Mouse (Mus musculus) heart, postnatal 4 days (tissue): ENCODE data around the gene Rnf31. TPM values are rescaled to one million over a fixed set of nuclear protein-coding genes. Genes with fewer than 3 reads are reported as not detected.
A peak's percentile ranks its signal among the peaks of the same experiment; 100 is the strongest.

Experiments
- DNase-seq: peaks from one replicate; pipeline ENCODE4 v3.0.0; 2021
- total RNA-seq, 2 experiments: library from RNA; stranded (reverse); gene quantifications; 2 replicates each; pipeline ENCODE4 v1.2.3; 2021

The Rnf31 gene
- total RNA-seq: 10 to 100 TPM; 25.9 to 27.9 TPM

DNA sequence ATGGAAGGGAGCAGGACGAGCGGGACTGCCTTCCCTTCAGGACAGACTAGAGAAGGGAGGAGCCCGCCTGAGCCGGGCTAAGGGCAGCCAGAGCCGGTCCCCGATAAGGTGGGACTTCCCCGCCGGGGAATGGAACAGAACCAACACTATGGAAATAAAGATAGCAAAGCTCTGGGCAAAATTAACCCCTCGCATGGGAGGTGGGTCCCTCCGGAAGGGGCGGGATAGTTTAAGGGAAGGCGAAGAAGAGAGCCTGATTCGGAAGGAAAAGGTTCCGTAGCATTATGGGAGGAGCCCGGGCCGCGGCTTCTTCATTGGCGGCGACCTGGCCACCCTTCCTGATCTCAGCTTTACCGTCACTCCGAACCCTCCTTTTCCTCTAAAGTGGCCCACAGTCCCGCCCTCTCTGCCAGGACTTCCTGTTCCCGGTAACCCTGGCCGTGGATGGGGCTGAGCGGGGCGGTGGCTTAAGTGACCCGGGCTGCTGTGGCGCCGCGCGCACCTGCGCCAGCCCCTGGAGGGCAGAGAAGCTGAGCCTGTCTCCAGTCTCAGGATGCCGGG is at the start of gene Rnf31:
Gene Rnf31, plus strand, starts transcription at position 378 of the 561 bp plus-strand sequence.
- peak; percentile 95 for DNase-seq

DNA sequence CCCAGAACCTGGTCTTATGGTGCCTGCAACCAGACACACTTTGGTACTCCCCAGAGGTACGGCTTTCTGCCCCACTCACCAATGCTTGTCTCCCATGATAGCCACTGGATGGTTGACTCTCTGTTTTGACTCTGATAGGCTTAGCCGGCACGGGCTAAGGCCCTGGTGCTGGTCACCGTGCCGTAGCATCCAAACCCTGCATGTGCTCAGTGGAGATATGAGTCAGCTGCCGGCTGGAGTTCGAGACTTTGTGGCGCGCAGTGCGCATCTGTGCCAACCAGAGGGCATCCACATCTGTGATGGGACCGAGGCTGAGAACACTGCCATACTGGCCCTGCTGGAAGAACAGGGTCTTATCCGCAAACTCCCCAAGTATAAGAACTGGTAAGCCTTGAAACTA is 49.2 kb upstream of the Rnf31 start:
- DNase-seq: no peak

DNA sequence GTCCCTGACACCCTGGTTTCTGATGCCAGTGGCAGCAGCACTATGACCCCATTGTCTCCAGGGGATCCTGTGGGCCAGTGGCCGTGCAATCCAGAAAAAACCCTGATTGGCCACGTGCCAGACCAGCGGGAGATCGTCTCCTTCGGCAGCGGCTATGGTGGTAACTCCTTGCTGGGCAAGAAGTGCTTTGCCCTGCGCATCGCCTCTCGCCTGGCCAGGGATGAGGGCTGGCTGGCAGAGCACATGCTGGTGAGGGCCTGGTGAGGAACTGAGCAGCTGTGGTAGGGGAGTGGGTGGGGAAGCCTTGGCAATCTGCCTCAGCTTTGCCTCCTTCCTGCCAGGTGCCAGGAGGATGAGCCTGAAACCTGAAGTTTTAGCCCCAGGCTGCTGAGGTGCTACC is 47.2 kb upstream of the Rnf31 start:
- peak; percentile 28 for DNase-seq

DNA sequence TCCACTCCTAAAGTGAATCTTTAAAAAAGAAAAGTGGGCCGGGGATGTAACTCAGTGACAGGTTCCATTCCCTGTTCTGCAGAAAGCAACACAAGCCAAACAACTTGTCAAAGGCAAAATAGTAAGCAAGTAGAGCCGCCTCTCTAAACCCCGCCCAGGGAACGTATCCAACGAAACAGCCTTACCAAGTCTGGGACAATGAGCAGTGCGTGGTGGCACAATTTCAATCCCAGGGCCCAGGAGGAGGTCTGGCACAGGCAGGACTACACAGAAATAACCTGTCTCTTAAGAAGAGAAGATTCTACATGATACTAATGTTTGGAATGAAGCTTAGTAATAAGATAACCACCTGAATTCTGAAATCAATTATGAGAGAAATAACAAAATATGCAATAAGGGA is 41.3 kb upstream of the Rnf31 start:
- DNase-seq: no peak

DNA sequence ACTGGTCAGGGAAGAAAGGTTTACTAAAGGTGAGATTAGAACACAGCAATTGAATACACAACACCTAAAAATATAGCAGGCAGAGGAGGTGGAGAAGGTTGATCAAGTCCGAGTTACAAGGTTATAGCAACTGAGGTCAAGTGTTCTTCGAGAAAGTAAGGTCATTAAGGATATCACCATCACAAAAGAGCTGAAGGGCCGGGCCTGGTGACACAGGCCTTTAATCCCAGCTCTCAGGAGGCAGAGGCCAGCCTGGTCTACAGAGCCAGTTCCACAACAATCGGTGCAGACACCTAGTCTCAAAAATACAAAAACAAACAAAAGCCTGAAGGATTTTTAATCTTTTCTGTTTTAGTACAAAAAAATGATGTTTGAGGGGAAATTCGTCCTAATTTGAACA is 40.2 kb upstream of the Rnf31 start:
- DNase-seq: no peak

DNA sequence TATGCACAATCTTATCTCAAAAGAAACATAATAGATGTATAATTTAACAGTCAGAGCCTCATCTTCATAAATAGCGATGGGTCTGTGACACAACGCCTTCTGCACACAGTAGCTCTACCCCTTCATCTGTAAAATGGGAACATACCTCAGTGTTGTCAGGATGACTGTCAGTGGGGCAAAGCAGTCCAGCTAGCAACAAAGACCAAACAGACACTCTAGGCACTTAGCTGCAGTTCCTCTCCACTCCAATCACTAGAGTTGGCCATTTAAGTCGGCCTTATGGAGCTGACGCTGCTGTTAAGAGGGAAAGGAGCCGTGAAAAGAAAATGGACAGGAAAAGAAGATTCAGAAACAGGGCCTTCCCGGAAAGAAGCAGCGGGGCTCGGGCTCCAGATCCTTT is 39.7 kb upstream of the Rnf31 start:
- no peak for DNase-seq

DNA sequence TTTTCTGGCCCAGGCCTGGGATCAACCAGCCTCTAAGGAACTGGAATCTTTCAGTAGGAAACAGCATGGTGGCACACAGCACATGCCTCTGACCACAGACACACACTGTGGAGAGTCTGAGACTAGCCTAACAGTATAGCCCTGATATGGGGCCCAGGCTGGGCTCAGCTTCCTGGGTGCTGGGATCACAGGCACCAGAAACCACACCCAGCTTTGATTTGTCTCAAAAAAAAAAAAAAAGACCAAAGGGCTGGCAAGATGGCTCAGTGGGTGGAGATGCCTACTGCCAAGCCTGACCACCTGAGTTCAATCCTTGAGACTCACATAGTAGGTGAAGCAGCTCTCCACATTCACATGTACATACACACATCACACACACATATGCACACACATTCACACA is 36.9 kb upstream of the Rnf31 start:
- no peak for DNase-seq

DNA sequence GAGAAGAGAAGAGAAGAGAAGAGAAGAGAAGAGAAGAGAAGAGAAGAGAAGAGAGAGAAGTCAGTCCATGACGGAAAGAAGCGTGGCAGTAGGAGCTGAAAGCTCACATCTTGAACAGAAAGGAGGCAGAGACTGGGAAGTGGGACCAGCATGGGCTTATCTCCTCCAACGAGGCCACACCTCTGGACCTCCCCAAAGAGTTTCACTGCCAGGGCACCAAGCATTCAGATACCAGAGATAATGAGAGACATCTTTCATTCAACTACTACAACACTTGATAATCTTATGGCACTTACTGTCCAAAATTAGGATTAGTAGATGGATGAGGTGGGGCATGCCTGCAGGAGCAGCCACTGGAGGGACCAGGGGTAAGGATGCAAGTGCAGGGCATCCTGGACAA is 35.7 kb upstream of the Rnf31 start:
- no peak for DNase-seq

DNA sequence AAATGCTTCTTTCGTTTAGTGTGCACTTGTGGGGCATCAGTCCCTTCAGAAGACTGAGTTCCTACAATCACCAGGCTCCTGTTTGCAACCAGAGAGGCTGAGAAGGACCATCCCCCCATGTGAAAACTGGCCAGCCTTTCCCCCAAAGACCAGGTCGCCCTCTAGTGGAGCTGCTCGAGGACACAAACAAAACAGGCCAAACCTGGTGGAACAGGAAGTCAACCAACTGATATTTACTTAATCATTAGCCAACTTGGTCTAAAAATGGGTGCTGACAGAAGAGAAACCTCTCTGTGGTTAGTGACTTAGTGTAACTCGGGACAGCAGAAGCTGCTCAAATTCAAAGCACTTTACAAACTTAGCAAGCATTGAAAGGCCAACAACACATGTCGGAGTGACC is 34.5 kb upstream of the Rnf31 start:
- DNase-seq: peak; percentile 89

DNA sequence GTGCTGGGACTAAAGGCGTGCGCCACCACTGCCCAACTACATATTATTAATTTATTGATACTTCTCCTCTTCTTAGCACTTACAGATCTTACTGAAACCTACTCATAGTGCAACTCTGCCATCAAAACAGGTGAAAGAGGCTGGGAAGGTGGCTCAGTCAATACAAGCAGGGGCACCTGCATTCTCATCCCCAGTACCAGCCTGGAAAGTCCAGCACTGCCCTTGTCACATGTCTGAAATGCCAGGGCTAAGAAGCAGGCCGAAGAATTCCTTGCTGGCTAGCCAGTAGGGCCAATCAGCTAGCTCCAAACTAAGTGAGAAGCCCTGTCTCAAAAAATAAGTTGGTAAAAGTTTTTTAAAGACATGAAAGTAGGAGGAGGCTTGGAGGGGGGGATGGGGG is 33.9 kb upstream of the Rnf31 start:
- no peak for DNase-seq

DNA sequence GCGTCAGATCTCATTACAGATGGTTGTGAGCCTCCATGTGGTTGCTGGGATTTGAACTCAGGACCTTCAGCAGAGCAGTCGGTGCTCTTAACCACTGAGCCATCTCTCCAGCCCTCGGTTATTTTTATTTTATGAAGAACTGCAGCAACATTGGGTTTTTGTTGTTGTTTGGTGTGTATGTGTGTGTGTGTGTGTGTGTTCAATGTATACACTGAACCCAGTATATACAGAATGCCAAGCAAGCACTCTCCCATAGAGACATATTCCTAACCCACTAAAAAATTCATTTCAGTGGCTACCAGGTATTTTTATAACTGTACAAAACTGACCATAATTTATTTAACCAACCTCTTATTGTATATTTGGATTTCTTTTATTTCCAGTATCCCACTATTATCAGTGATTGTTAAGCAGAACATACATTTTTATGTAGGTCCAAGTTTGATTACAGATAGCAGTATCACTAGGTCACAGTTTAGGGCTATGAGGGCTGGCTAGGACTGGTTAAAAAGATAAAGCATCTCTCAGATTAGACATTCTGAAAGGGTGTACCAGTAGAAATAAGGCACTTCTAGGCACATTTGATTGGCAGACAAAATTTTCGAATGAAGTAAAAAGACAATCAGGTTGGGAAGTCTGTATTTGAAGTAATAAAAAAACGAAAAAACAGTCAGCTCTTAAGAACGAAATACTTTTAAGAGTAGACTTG is 32.6 kb upstream of the Rnf31 start:
- DNase-seq: no peak

DNA sequence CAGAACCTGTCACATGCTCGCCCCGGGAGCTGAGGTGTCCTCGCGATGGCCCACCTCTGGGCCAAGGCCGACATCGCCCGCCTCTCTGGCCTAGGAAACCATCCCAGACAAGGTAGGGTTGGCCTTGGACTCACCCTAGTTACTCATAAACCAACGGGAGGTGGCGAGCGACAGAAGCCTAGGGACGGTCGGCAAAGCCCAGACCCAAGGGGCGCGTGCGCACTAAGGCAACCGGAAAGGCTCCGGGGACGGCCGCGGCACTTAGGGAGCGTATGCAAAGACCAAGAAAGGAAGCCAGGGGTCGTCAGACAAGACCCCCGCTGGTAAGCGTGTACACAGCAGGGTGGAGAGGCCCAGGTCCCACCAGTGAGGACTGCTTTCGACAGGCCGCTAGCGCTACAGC is 31.7 kb upstream of the Rnf31 start, which contains the start of gene Dcaf11:
Gene Dcaf11, plus strand, starts transcription at position 208 of the 403 bp plus-strand sequence.
- DNase-seq: peak; percentile 93

DNA sequence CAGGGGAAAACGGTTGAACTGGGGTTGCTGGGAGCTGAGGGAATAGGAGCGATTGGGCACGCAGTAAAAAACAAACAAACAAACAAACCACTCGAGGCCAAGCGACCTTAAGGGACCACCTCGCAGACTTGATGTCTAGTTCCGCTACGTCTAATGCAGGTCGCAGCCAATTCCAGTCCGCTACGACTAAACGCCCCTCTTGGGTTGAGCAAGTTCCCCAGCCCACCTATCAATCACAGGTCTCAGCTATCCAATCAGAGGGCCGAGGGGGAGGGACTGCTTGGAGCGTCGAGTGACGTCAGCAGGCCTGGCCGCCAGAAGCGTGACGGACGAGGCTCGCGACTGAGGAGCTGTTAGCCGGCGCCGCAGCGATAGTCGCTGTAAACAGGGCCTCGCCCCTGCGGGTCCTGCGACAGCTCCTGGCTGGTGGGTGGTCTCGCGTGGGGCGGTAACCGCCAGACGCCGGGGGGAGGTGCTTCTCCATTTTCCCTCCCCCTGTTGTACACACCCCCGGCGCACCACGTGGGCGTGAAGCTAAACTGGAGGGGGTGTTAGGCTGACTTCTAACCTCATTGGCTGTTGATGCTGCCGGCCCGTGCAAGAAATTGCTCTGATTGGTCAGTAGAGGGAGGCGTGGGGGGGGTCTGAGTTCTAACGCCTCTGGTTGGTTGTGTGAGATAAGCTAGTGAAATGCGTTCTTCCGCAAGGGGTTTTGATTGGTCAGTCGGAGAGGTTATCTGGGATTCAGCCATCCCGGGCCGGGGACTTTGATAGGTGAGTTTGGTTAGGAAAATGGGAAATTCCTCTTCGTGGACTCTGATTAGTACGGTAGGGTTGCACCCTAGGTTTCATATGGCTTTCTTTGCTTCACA is 31.1 kb upstream of the Rnf31 start, which contains the start of gene A730061H03Rik:
Gene A730061H03Rik, minus strand, starts transcription at position 205 of the 872 bp plus-strand sequence.
- peak; percentile 98 for DNase-seq

DNA sequence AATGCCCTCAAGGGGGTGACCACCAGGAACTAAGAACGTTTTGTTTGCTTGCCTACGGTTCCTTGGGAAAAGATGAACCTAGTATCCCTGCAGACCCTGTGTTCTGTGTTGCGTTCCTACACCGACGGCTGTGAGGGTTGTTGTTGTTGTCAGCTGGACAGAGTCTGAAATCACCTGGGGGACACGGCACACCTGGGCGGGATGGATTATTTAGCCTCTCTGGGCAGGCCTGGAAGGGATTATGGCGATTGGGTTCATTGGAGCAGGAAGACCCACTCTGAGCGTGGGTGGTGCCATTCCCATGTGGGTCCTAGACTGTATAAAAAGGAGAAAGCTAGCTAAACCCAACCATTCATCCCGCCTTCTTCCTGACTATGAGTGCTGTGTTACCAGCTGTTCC is 29.6 kb upstream of the Rnf31 start:
- DNase-seq: no peak

DNA sequence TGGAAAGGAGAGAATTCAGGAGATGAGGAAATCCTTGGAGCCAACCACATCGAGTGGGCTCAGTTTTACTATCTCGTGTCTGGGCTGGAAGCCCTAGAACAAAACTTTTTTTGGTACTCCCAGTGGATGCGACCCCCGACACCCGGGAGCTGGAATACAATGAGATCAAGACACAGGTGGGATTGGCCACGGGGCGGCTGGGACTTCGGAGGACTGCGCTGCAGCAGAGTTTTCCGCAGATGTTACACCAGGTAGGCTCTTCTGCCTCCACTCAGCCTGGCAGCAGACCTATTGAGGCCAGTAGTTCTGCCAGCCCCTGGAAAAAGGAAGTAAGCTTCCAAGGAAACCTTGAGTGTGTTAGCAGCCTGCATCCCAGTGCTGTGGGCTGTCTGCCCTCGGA is 28.3 kb upstream of the Rnf31 start:
- DNase-seq: no peak

DNA sequence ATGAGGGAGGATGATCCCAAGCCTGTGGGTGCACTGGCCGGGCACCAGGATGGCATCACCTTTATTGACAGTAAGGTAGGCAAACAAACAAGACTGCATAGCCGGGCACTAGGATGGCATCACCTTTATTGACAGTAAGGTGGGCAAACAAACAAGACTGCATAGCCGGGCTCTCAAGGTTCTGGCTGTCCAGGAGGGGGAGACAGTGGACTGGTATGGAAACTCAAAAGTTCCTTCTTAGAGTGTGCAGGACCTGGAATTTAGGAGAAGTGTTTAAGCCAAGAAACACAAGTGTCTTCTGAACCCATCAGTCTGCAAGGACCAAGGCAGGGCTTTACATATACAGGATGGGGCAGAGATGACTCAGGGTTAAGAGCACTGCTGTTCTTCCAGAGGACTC is 25.8 kb upstream of the Rnf31 start:
- no peak for DNase-seq

DNA sequence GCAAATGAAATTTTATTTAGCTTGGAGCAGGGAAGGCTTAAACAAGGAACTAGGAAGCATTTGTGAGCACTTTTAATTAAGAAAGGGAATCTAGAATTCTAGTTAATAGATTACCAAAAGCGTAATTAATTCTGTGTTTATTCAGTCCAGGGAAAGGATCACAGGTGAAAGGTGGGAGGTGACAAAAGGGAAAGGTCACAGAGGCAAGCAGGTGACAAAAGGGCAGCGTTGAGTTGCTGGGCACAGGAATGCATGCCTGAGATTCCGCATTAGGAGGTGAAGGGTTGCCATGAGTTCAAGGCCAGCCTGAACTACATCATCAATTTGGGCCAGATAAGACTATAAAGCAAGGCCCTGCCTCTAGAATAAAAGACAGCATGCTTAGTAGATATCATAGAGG is 24.0 kb upstream of the Rnf31 start:
- no peak for DNase-seq

DNA sequence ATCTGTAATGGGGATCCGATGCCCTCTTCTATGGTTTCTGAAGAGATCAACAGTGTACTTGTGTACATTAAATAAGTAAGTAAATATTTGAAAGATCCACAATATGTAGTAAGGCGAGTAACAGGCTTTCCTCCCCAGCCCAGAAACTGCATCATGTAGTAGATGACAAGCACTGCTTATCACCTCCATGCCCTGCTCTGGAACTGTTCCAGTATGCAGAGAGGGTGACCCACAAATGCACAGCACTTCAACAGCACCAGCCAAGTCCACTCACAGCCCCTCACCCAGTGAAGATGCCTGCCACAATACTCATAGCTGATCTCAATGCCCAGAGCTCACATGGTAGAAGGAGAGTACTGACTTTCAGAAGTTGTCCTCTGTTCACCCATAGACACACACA is 20.9 kb upstream of the Rnf31 start:
- DNase-seq: no peak

DNA sequence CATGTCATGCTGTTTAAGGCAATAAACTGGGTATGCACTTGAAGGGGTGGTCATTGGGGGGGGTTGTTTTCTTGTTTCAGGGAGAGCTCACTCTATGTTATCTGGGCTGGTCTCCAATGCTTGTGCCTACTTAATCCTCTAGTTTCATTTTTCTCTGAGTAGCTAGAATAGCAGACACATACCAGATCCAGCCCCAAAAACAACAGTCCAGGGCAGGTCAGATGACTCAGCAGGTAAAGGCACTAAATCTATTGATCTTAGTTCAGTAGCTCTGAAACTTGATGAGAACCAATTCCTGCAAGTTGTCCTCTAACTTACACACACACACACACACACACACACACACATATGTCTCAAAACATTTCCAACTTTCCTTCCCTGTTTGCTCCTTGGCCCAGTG is 19.7 kb upstream of the Rnf31 start:
- no peak for DNase-seq

DNA sequence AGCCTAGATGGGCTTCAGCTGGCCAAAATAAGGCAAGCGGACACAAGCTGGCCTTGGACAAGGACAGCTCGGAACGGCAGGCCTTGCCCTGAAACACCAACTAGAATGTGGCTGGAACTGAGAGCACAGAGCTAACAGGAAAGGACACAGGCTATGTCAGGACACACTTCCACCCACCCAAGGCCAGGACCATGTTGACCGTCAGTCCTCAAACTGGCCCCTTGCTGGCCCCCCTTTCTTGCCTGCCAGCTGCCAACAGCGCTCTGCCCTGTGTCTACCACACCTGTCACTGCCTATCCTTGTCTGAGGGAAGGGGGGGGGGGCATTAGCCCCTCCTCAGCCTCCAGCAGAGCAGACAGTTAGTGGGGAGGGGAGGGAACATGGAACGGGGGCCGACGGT is 16.2 kb upstream of the Rnf31 start, which contains the start of gene Fitm1:
Gene Fitm1, plus strand, starts transcription at position 316 of the 400 bp plus-strand sequence.
- DNase-seq: peak; percentile 73

DNA sequence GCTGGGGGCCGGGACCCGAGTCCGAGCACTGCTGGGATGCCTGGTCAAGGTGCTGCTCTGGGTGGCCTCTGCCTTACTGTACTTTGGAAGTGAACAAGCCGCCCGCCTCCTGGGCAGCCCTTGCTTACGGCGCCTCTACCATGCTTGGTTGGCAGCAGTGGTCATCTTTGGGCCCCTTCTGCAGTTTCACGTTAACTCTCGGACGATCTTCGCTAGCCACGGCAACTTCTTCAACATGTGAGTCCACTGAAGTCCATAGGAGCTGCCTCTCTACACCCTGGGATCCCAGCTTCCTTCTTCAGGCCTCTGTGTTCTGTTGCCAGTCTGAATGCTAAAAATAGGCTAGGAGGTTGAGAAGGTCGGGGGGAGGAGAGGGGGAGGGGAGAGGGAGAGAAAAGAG is 15.8 kb upstream of the Rnf31 start:
- DNase-seq: peak; percentile 44

DNA sequence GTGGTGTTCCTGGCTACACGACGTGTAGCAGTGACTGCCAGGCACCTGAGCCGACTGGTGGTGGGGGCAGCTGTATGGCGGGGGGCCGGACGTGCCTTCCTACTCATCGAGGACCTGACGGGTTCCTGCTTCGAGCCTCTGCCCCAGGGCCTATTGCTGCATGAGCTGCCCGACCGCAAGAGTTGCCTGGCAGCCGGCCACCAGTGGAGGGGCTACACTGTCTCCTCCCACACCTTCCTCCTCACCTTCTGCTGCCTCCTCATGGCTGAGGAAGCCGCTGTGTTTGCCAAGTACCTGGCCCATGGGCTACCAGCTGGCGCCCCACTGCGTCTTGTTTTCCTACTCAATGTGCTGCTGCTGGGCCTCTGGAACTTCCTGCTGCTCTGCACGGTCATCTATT is 15.1 kb upstream of the Rnf31 start:
- peak; percentile 61 for DNase-seq
